Mouse (Mus musculus) Patski (cell line): ENCODE data around the gene Slk. TPM values are rescaled to one million over a fixed set of nuclear protein-coding genes. Genes with fewer than 3 reads are reported as not detected.

ENCODE experiments used
- ATAC-seq: fragments of 100-300 bp; one replicate; pipeline ENCODE4 v1.8.0; 2021
- CTCF ChIA-PET: fragments of 350-600 bp; sonication (Branson Sonifier 250); formaldehyde crosslinking; loops from one replicate; lab custom pipeline; 2022; ENCODE audit warnings: inconsistent platforms; lab: Charles Lee
- POLR2A ChIA-PET: fragments of 350-600 bp; sonication (Branson Sonifier 250); formaldehyde crosslinking; loops from one replicate; lab custom pipeline; 2022; ENCODE audit warnings: antibody characterized with exemption, inconsistent platforms; lab: Charles Lee
- DNase-seq: peaks from one replicate; pipeline ENCODE4 v3.0.0-alpha.2; 2011; ENCODE audit warnings: low read depth, low spot score
- H3K27me3 ChIP-seq: fragments of 371-371 bp; one replicate; pipeline ENCODE4 v1.5.1; 2021
- CTCF ChIP-seq: fragments of 100-300 bp; IDR thresholded peaks from one replicate; pipeline ENCODE4 v1.5.1; 2021
- in situ Hi-C: fragments of 300-500 bp; cut with MboI; formaldehyde crosslinking; loops from 3 replicates; pipeline ENCODE4 v1.11.1; 2018; ENCODE audit warnings: low pct_unique_long_range_greater_than_20kb, mixed read lengths
- polyA plus RNA-seq: library from polyadenylated mRNA; unstranded; gene quantifications from one replicate; pipeline ENCODE4 v1.2.3, GENCODE M21; 2021

Slk gene
- polyA plus RNA-seq, 1 experiment from 2014 or later, result 50.5 TPM

- no peaks in the 10 kb centered on the region for H3K27me3 ChIP-seq
- ATAC-seq, result no peak
- no peak for DNase-seq
- ChIA-PET POLR2A (no interaction called here), CTCF (interaction anchor here (1.1 to 4.1 kb wide), 2 partner anchors 11 to 27 kb away, joined by 3 to 15 read pairs; no protein-coding TSS in a partner anchor)
- TF ChIP-seq CTCF, result no peak
- in situ Hi-C loops, result no loop called here
Observed at GRCm38 (mm10) chr19:47621478-47621877, 42.0 kb downstream of the Slk start.

DNA sequence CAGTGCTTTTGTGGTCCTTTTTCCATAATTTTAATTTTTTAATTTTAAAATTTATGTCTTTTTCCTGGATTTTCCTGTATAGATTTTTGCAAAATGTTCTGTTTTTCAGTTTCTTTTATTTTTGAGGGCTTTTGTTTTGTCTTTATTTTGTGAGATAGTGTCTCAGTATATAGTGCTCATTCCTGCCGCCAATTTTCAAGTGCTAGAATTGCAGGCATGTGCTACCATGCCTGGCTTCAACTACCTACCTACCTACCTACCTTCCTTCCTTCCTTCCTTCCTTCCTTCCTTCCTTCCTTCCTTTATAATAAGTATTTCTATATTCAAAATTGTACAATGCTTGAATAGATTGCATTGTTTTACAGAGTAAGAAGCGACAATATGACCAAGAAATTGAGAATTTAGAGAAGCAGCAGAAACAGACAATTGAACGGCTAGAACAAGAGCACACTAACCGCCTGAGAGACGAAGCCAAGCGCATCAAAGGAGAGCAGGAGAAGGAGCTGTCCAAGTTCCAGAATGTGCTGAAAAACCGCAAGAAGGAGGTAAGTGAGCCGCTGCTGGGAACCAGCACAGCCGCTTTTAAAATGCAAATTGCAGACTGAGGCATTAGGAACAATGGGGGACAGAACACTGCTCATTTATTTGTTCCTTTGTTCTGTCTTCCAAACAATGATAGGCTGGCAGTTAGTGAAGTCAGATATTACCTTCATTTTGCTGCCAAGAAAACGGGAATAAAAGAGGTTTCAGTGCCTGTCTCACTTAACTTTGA, 45.6 kb downstream of the Slk start:
- DNase-seq (no peak), ATAC-seq (no peak)
- in situ Hi-C loops, result loop anchor here (25.0 kb wide), 1 partner anchor 263 kb away; no protein-coding TSS in a partner anchor
- POLR2A ChIA-PET, result interaction anchor here (0.6 kb wide), 1 partner anchor 324 kb away, joined by 3 read pairs; no protein-coding TSS in a partner anchor
- TF ChIP-seq CTCF, result no peak
- no peaks in the 10 kb centered on the region for H3K27me3 ChIP-seq
- CTCF ChIA-PET, result no interaction called here

GRCm38 (mm10) chr19:47627450-47627849, 48.0 kb downstream of the Slk start:
- no peak for TF ChIP-seq CTCF
- in situ Hi-C loops, result loop anchor here (25.0 kb wide), 1 partner anchor 265 kb away; no protein-coding TSS in a partner anchor
- DNase-seq (no peak), ATAC-seq (no peak)
- ChIA-PET CTCF (interaction anchor here (0.8 to 2.5 kb wide), 2 partner anchors 10 to 13 kb away, joined by 3 to 8 read pairs; no protein-coding TSS in a partner anchor), POLR2A (interaction anchor here (1.2 kb wide), 1 partner anchor 9 kb away, joined by 3 read pairs; no protein-coding TSS in a partner anchor)
- no peaks in the 10 kb centered on the region for H3K27me3 ChIP-seq

DNA sequence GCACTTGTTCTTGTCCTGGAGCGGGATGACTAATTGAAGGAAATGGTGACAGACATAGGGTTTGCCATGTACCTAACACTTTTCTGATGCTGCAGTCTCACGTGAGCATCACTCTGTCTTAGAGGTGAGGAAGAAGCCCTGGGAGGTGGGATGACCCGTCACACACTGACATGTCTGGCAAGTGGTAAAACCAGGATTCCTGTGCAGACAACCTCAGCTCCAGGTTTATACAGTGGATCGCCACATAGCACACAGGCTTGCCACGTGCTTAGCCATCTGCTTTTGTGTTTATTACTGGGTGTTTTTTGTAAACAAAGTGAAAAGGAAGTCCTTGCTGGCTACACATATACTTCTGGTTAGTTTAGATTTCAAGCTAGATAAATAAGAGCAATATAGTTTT, 49.6 kb downstream of the Slk start:
- ATAC-seq (no peak), DNase-seq (no peak)
- no peak for TF ChIP-seq CTCF
- ChIA-PET CTCF (interaction anchor here (1.1 to 1.3 kb wide), 4 partner anchors 9 to 67 kb away, joined by 3 to 4 read pairs (median 3); no protein-coding TSS in a partner anchor), POLR2A (no interaction called here)
- no peaks in the 10 kb centered on the region for H3K27me3 ChIP-seq
- in situ Hi-C loops, result loop anchor here (25.0 kb wide), 1 partner anchor 267 kb away; no protein-coding TSS in a partner anchor

DNA sequence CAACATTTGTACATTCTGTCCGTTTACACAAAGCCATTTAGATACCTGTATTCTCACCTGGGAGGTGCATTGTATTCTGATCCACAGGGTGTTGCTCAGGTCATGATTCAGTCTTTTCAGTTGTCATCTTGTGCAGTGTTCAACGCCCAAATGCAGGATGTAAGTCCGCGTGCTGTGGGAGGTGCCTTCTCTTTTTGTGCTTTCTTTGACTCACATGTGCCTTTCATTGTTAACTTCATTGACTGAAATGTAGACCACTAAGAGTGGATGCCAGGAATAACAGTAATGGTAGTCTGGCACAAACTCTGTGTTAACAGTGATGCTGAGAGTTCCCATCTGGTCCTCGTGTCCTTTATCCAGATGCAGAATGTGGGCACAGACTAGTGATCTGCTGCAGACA, 50.9 kb downstream of the Slk start:
- no peaks in the 10 kb centered on the region for H3K27me3 ChIP-seq
- ChIA-PET POLR2A (interaction anchor here (0.6 kb wide), 1 partner anchor 36 kb away, joined by 4 read pairs; no protein-coding TSS in a partner anchor), CTCF (interaction anchor here (1.1 kb wide), 1 partner anchor 8 kb away, joined by 3 read pairs; no protein-coding TSS in a partner anchor)
- in situ Hi-C loops, result loop anchor here (25.0 kb wide), 1 partner anchor 268 kb away; no protein-coding TSS in a partner anchor
- no peak for DNase-seq
- TF ChIP-seq CTCF, result no peak
- ATAC-seq, result no peak

DNA sequence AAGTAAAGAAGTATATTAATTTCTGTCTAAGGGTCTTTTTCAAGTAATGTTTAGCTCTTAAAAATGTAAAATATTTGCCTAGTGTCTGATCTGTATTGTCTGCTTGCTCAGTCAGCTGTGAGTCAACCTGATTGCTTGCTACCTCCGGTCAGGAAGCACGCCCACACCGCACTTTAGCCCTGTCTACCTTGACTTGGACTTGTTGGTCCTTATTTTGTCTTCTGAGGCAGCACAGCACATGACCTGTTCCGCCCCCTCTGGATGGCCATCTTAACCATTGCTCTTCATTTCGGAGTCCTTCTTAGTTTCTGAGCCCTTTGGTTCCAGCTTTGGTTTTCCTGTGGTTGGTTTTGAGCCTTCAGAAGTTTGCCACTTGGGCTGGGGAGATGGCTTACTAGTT, 52.3 kb downstream of the Slk start:
- in situ Hi-C loops, result loop anchor here (25.0 kb wide), 1 partner anchor 269 kb away; no protein-coding TSS in a partner anchor
- DNase-seq (no peak), ATAC-seq (no peak)
- no peak for TF ChIP-seq CTCF
- H3K27me3 ChIP-seq, result no peaks in the 10 kb centered on the region
- POLR2A ChIA-PET, result interaction anchor here (1.0 kb wide), 1 partner anchor 9 kb away, joined by 11 read pairs; no protein-coding TSS in a partner anchor
- CTCF ChIA-PET, result interaction anchor here (3.1 kb wide), 1 partner anchor 9 kb away, joined by 15 read pairs; no protein-coding TSS in a partner anchor

DNA sequence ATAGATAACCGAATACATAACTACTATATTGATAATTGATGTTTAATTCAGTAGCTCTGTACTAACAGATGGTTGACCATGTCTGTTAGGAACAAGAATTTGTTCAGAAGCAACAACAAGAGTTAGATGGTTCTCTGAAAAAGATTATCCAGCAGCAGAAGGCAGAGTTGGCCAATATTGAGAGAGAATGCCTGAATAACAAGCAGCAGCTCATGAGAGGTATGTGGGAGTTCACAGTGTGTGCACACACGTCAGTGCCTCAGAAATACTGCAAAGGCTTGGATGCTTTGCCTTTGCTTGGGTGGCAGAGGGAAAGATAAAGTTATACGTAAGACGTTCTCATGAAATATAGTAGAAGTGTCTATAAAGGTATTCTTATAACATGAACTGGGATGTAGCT, 55.9 kb downstream of the Slk start:
- TF ChIP-seq CTCF, result no peak
- no peaks in the 10 kb centered on the region for H3K27me3 ChIP-seq
- DNase-seq (no peak), ATAC-seq (no peak)
- POLR2A ChIA-PET, result no interaction called here
- in situ Hi-C loops, result loop anchor here (25.0 kb wide), 1 partner anchor 273 kb away; no protein-coding TSS in a partner anchor
- CTCF ChIA-PET, result no interaction called here

DNA sequence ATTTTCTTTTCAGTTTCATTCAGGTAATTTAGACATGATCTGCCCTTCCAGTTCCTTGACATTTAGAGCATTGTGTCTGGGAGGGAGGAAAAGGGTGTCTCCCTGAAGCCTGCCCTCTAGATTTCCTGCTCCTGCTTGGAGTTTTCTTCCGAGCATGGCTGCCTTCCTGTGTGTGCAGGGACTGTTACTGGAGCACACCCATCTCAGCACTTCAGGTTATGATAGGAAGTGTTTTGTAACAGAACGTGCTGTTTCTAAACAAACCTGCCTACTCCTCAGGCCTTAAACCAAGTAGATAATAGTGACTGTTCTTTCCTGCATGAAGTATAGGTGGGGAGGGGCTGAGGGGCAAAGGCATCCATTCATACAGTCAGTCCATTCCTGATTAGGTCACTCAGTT, 64.4 kb downstream of the Slk start:
- H3K27me3 ChIP-seq, result no peaks in the 10 kb centered on the region
- TF ChIP-seq CTCF, result no peak
- no peak for DNase-seq
- in situ Hi-C loops, result loop anchor here (25.0 kb wide), 1 partner anchor 282 kb away; no protein-coding TSS in a partner anchor
- POLR2A ChIA-PET, result no interaction called here
- ATAC-seq, result no peak
- CTCF ChIA-PET, result interaction anchor here (1.3 kb wide), 1 partner anchor 108 kb away, joined by 4 read pairs; no protein-coding TSS in a partner anchor

DNA sequence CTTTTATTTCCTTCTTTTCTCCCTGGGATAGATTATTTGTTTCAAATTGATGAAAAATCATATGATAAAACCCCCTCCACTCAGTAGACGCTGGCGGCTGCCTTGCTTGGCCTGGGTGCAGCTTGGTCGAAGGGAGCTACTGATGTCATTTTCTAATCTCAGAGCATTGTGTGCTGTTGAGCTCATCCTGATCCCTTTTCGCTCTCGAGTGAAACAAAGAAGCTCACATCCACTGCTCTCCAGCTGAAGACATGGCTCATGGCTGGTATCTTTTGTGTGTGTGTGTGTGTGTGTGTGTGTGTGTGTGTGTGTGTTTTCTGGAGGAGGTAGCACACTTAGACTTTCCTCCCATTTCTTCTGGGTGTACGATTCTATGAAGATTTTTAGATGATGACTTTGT, 66.1 kb downstream of the Slk start:
- ChIA-PET POLR2A (no interaction called here), CTCF (interaction anchor here (0.9 to 1.4 kb wide), 3 partner anchors 9 to 85 kb away, joined by 3 to 4 read pairs (median 3); no protein-coding TSS in a partner anchor)
- in situ Hi-C loops, result loop anchor here (25.0 kb wide), 1 partner anchor 283 kb away; no protein-coding TSS in a partner anchor
- H3K27me3 ChIP-seq, result no peaks in the 10 kb centered on the region
- DNase-seq (no peak), ATAC-seq (no peak)
- TF ChIP-seq CTCF, result no peak

- ChIA-PET POLR2A (no interaction called here), CTCF (interaction anchor here (1.4 kb wide), 1 partner anchor 11 kb away, joined by 3 read pairs; no protein-coding TSS in a partner anchor)
- no peak for DNase-seq
- H3K27me3 ChIP-seq, result no peaks in the 10 kb centered on the region
- no peak for ATAC-seq
- in situ Hi-C loops, result loop anchor here (25.0 kb wide), 1 partner anchor 284 kb away; no protein-coding TSS in a partner anchor
- no peak for TF ChIP-seq CTCF
Observed at GRCm38 (mm10) chr19:47646508-47647120, 67.1 kb downstream of the Slk start.
